Mouse (Mus musculus) retina, postnatal 7 days (tissue): ENCODE results near the gene Hint1.

Source experiments
- DNase-seq: peaks from one replicate; pipeline ENCODE4 v3.0.0-alpha.2; 2012; ENCODE audit warnings: low read depth, low spot score

Gene Hint1

GRCm38 (mm10) chr11:54861471-54862420 is 4.4 kb upstream of the Hint1 start:
- DNase-seq, result no peak

DNA sequence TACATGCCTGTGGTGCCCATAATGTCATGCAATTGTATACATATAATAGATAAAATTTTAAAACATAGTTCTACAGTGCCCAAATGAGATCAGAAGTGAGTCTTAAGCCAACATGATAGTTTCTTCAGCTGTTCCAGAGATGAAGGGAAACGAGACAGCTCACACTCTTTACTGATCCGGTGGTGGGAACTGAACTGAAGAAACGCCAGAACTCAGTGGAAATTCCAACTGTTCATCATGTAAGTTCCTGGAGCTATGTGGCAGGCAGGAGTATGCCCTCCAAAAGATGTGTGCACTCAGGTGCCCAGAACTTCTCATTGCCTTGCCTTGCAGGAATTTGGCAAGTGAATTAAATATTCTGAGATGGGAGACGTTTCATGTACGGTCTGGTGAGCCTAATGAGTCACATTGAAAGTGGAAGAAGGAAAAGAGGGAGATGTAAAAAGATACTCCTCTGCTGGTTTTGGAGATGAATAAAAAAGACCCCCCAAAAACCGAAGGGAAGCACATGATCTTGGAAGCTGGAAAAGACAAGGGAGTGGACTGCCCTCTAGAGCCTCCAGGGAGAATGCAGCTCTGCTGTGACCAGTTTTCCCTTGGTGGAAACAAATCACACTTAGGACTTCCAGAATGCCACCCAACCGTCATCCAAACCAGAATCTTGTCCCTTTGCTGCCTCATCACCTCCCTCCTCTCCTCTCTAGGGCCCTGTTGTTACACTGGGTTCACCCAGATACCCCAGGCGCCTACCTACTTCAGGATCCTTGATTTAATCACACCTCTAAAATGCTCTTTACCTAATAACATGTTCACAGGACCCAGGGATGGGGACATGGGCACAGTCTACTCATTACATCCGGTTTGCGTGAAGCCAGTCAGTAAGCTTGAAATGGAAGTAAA is 3.3 kb upstream of the Hint1 start:
- DNase-seq, result peak; percentile 48

DNA sequence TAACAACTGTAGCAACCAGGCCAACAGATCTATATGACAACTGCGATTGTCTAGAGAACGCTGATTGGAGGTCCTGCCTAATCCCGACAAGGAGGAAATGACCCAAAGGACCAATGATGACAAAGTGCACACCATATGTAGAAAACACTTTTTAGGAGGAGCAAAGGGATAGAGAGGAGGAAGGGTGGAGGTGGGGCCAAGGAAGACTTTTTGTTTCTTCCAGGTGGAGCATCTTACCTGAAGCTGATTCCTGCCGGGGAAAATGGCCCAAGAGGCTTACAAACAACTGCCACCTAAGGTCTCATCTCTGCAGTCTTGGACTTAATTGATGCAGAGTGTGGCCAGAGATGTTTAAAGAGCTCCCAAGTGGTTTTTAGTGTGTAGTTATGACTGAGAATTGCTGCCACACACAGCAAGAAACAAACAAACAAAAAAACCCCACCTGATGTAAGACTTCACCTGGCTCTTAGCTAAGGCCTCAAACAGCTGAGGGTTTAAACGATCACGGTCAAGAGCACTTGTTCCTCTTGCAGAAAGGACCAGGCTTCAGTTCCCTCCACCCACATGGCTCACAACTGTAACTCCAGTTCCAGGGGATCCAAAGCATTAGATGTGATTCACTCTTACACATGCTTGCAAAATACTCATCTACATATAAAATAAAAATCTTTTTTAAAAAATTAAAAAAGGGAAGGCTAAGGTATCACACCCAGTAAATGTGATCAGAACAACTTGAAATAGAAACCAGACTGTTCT is 675 bp upstream of the Hint1 start:
- no peak for DNase-seq

DNA sequence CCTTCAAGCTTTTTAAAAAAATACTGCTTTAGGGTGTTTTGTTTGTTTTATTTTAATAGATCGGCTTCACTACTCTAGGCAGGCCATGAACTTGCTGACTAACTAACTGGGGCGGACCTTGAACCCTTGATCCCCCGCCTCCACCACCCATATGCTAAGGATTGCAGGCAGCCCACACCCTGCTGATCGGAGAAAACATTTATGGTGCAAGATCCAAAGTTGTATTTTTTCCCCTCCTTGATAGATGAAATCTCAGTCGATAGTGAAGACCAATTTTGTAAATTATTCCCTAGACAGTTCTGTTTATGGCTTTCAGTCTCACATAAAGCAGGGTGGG is 834 bp downstream of the Hint1 start:
- no peak for DNase-seq

GRCm38 (mm10) chr11:54867903-54868434 is 1.8 kb downstream of the Hint1 start:
- DNase-seq, result no peak

GRCm38 (mm10) chr11:54868445-54868844 is 2.3 kb downstream of the Hint1 start:
- DNase-seq, result no peak

DNA sequence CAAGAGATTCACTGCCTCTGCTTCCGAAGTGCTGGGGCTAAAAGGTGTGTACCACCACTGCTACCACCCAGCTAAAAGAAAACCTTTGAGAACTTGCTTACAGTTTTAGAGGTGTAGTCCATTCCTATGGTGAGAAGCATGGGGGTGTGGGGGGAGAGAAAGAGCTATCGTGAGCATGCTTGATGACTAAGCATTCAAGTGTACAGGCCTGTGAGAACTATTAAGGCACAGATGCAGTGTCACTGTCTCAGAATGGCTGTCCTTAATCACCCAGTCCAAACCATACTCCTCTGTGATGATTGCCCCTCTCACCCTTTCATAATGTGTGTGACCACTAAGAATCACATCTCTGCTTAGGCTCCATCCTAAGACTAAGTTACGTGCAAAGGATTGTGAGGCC is 3.1 kb downstream of the Hint1 start:
- DNase-seq, result no peak

DNA sequence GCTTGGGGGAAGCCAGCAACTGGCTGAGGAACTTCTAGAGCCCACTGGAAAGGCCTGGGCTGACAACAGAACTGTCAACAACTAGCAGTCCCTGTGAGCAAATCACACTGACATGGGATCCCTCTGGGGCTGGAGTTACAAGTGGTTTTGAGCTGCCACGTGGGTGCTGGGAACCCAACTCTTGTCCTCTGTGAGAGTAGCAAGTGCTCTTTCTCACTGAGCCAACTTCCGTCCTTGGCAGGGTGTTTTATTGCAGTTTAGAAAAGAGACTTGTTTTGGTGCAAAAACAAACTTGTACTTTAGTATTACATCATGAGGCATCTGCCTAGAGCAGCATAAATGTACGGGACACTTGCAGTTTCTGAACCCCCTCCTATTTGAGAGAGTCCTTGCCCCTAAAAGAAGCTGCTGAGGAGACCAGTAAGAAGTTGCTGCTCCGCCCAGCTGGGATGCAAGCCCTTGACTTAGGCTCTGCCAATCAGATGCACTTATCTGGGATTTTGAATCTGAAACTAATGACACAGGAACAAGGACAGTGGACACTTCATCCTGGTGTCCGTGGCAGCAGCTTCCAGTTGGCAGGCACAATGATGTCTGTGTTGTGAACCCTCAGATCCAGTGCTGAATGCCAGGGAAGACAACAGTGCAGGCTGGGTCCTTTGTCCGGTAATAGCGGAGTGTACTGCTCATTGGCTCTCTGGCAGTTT is 5.8 kb downstream of the Hint1 start:
- no peak for DNase-seq

GRCm38 (mm10) chr11:54876031-54876430 is 9.8 kb downstream of the Hint1 start:
- no peak for DNase-seq

GRCm38 (mm10) chr11:54878893-54879292 is 12.7 kb downstream of the Hint1 start:
- no peak for DNase-seq

- peak; percentile 46 for DNase-seq
These were observed 13.3 kb downstream of the Hint1 start for GRCm38 (mm10) chr11:54879434-54879833.

- DNase-seq, result no peak
These were observed 13.7 kb downstream of the Hint1 start for GRCm38 (mm10) chr11:54879922-54880321.

- no peak for DNase-seq
These were observed 14.9 kb downstream of the Hint1 start for GRCm38 (mm10) chr11:54881051-54881474.

DNA sequence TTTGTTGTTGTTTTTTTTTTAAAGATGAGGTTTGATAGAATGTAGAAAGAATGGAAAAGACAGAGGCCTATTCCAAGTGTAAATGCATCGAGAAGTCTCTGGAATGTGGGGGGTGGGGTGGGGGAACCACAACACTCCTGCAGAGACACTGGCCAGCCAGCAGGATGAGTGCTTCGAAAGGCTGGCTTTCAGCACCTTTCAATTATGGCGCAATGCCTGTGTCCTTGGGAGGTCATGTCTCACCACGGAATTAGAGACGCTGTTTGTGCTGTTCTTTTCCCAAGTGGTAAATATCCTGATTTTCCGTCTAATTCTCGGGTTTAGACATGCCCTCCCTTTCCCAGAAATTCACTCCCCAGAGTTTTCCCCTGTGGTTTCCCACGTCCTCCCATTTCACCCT is 16.5 kb downstream of the Hint1 start:
- no peak for DNase-seq

DNA sequence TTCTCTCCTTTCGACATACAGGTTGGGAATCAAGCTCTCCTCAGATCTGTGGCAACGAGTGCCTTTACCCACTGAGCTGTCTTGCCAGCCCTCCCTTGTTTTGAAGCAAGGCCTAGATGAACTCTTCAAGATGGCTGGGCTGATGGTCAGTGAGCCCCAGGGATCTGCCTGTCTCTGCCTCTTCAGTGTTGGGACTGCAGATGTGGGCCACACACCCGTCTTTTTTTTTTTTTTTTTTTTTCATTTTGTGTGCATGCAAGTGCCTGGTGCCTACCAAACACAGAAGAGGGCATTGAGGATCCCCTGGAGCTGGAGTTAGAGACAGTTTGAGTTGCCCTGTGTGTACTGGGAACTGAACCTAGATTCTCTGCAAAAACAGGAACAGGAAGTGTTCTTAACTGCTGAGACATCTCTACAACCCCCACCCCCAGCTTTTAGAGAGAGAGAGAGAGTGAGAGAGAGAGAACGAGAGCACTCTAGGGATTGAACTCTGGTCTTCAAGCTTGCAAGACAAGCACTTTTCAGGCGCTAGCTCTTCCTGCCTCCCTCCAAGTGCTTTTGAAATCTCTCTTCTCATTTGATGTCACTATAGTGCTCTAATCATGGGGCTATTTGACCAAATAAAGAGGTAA is 18.1 kb downstream of the Hint1 start:
- no peak for DNase-seq

- no peak for DNase-seq
These were observed 18.8 kb downstream of the Hint1 start for GRCm38 (mm10) chr11:54884937-54885336.

GRCm38 (mm10) chr11:54885406-54885805 is 19.2 kb downstream of the Hint1 start:
- no peak for DNase-seq

- no peak for DNase-seq
These were observed 21.7 kb downstream of the Hint1 start for GRCm38 (mm10) chr11:54887927-54888326.

GRCm38 (mm10) chr11:54891341-54891740 is 25.2 kb downstream of the Hint1 start:
- DNase-seq, result no peak

- DNase-seq, result no peak
These were observed 25.9 kb downstream of the Hint1 start for GRCm38 (mm10) chr11:54892091-54892490.
